Mouse (Mus musculus) midbrain, embryonic 16.5 days (tissue): ENCODE results near the gene Dnajb5. TPM values are rescaled to one million over a fixed set of nuclear protein-coding genes. Genes with fewer than 3 reads are reported as not detected.

Experiments
- ATAC-seq: fragments of 200-750 bp; cut with Nextera tagmentation; 2 replicates; pipeline ENCODE4 v1.8.0; 2017; ENCODE audit warnings: moderate TSS enrichment
- H3K27ac ChIP-seq: fragments of 300-500 bp; sonication (generic); 2 replicates; pipeline ENCODE4 v1.5.1; 2014; ENCODE audit warnings: mild to moderate bottlenecking, low read length, mixed read lengths
- H3K27me3 ChIP-seq: fragments of 300-500 bp; sonication (generic); 2 replicates; pipeline ENCODE4 v1.6.1; 2014; ENCODE audit warnings: low read depth, low read length, mixed read lengths; ENCODE audit not compliant: control insufficient read depth, insufficient read depth
- H3K36me3 ChIP-seq: fragments of 300-500 bp; sonication (generic); 2 replicates; pipeline ENCODE4 v1.6.1; 2014; ENCODE audit warnings: mild to moderate bottlenecking, low read length, moderate library complexity, mixed read lengths; ENCODE audit not compliant: control insufficient read depth, insufficient read depth
- H3K4me1 ChIP-seq: fragments of 300-500 bp; sonication (generic); 2 replicates; pipeline ENCODE4 v1.6.1; 2014; ENCODE audit warnings: mild to moderate bottlenecking, low read length, mixed read lengths; ENCODE audit not compliant: control insufficient read depth, insufficient read depth
- H3K4me2 ChIP-seq: fragments of 300-500 bp; sonication (generic); 2 replicates; pipeline ENCODE4 v1.6.1; 2014; ENCODE audit warnings: mild to moderate bottlenecking, low read length, mixed read lengths
- H3K4me3 ChIP-seq: fragments of 300-500 bp; sonication (generic); 2 replicates; pipeline ENCODE4 v1.5.1; 2014; ENCODE audit warnings: low read depth, mild to moderate bottlenecking, low read length, moderate library complexity, mixed read lengths
- H3K9ac ChIP-seq: fragments of 300-500 bp; sonication (generic); 2 replicates; pipeline ENCODE4 v1.6.1; 2014; ENCODE audit warnings: low read depth, low read length, mixed read lengths
- H3K9me3 ChIP-seq: fragments of 300-500 bp; sonication (generic); replicated peaks from 2 replicates; pipeline ENCODE4 v1.6.1; 2014; ENCODE audit warnings: mild to moderate bottlenecking, low read length, mixed read lengths; ENCODE audit not compliant: control insufficient read depth, poor library complexity, severe bottlenecking
- WGBS: fragments of 180-500 bp; shearing (Covaris S2); extraction: QIAGEN DNeasy Blood & Tissue Kit; methylation state at CpG from one replicate; pipeline ENCODE4 v1.1.7; 2014; 5-methylcytosine and 5-hydroxymethylcytosine counted together
- polyA plus RNA-seq: library from polyadenylated mRNA; unstranded; fragments of >200 nt; fragmentation: Nextera tagmentation; extraction: Ambion mirVana; gene quantifications from 2 replicates; pipeline ENCODE4 v1.2.1, GENCODE M21; 2015

The Dnajb5 gene
- polyA plus RNA-seq, 1 experiment from 2014 or later: 53.8 TPM

- peaks cover 39% of the 10 kb centered on the region for H3K4me1 ChIP-seq
These were observed 5.6 kb downstream of the Dnajb5 start for GRCm38 (mm10) chr4:42955200-42955599.

GRCm38 (mm10) chr4:42956581-42956980, 7.0 kb downstream of the Dnajb5 start:
- Histone ChIP-seq H3K4me2 (no peak overlapping the region), H3K27ac (no peak overlapping the region), H3K9me3 (no peaks in the 10 kb centered on the region), H3K4me1 (peaks cover 35% of the 10 kb centered on the region), H3K9ac (no peak overlapping the region), H3K27me3 (no peaks in the 10 kb centered on the region), H3K4me3 (no peak overlapping the region), H3K36me3 (peaks cover 12% of the 10 kb centered on the region)
- 93% methylated on average over 17 of the region's 17 CpGs for WGBS
- no peak for ATAC-seq

More at GRCm38 (mm10) chr4:42955200-42955599, 5.6 kb downstream of the Dnajb5 start:
- ATAC-seq: no peak
- 88% methylated on average over 3 of the region's 3 CpGs for WGBS
- Histone ChIP-seq H3K4me2 (no peak overlapping the region), H3K9me3 (no peaks in the 10 kb centered on the region), H3K4me3 (no peak overlapping the region), H3K27me3 (no peaks in the 10 kb centered on the region), H3K9ac (no peak overlapping the region), H3K36me3 (peaks cover 12% of the 10 kb centered on the region), H3K27ac (no peak overlapping the region)

GRCm38 (mm10) chr4:42957306-42957705, 7.7 kb downstream of the Dnajb5 start:
- Histone ChIP-seq H3K27me3 (no peaks in the 10 kb centered on the region), H3K27ac (no peak overlapping the region), H3K9ac (no peak overlapping the region), H3K4me3 (no peak overlapping the region), H3K4me1 (peaks cover 27% of the 10 kb centered on the region), H3K36me3 (peaks cover 12% of the 10 kb centered on the region), H3K9me3 (no peaks in the 10 kb centered on the region), H3K4me2 (no peak overlapping the region)
- 59% methylated on average over 11 of the region's 11 CpGs for WGBS
- ATAC-seq: no peak

DNA sequence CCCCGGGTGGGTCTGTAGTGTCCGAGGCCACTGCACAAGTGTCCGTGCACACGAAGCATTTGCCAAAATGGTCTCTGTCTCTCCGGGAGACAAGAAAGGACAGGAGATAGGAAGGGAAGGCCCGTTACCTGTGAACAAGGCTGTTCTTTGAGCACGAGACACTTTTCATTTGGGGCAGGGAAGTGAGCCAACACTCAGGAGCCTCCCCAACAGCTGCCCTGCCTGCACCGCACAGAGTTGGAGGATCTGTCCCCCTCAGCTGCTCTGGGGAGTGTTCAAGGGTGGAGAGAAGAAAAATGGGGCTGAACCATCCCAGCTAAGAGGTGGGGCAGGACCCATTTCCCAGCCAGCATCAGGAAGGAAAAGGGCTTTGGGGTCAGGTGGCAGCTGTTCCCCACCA, 8.4 kb downstream of the Dnajb5 start:
- Histone ChIP-seq H3K36me3 (peaks cover 12% of the 10 kb centered on the region), H3K4me3 (no peak overlapping the region), H3K4me2 (no peak overlapping the region), H3K9me3 (no peaks in the 10 kb centered on the region), H3K27me3 (no peaks in the 10 kb centered on the region), H3K4me1 (peaks cover 21% of the 10 kb centered on the region), H3K27ac (no peak overlapping the region), H3K9ac (no peak overlapping the region)
- 91% methylated on average over 8 of the region's 8 CpGs for WGBS
- no peak for ATAC-seq

DNA sequence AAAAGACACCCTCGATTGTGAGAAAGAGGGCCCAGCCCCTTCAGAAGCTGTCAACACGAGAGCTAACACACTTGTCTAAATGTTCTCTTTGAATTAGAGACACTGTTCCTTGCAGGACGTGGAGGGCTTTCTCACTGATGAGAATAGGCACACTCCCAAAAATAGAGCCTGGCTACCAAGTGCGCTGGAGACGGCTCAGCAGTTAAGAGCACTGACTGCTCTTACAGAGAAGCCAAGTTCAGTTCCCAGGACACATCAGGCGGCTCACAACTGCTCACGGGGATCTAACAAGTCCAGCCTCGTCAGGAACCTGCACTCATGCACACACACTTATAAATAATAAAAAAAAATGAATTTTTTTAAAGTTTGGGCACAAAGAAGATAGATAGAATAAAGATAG, 9.3 kb downstream of the Dnajb5 start:
- H3K36me3 ChIP-seq: peaks cover 12% of the 10 kb centered on the region
- H3K4me1 ChIP-seq: peaks cover 11% of the 10 kb centered on the region
- 70% methylated on average over 8 of the region's 8 CpGs for WGBS
- H3K27ac ChIP-seq: no peak overlapping the region
- no peaks in the 10 kb centered on the region for H3K9me3 ChIP-seq
- no peak overlapping the region for H3K4me2 ChIP-seq
- H3K27me3 ChIP-seq: no peaks in the 10 kb centered on the region
- H3K4me3 ChIP-seq: no peak overlapping the region
- ATAC-seq: no peak
- no peak overlapping the region for H3K9ac ChIP-seq

- ATAC-seq: no peak
- 73% methylated on average over 4 of the region's 4 CpGs for WGBS
- Histone ChIP-seq H3K4me3 (no peak overlapping the region), H3K36me3 (peaks cover 12% of the 10 kb centered on the region), H3K9me3 (no peaks in the 10 kb centered on the region), H3K27me3 (no peaks in the 10 kb centered on the region), H3K4me1 (peaks cover 7% of the 10 kb centered on the region), H3K27ac (no peak overlapping the region), H3K9ac (no peak overlapping the region), H3K4me2 (no peak overlapping the region)
These were observed 9.8 kb downstream of the Dnajb5 start for GRCm38 (mm10) chr4:42959382-42959781.

GRCm38 (mm10) chr4:42961592-42961991, 12.0 kb downstream of the Dnajb5 start:
- ATAC-seq: no peak
- Histone ChIP-seq H3K27ac (no peak overlapping the region), H3K9ac (no peak overlapping the region), H3K36me3 (peaks cover 11% of the 10 kb centered on the region), H3K4me2 (no peak overlapping the region), H3K4me3 (no peak overlapping the region), H3K27me3 (no peaks in the 10 kb centered on the region), H3K4me1 (peaks cover 4% of the 10 kb centered on the region; the same call in 1 of the 2 replicates), H3K9me3 (no peaks in the 10 kb centered on the region)
- 30% methylated on average over 4 of the region's 4 CpGs for WGBS

GRCm38 (mm10) chr4:42963480-42963879, 13.9 kb downstream of the Dnajb5 start:
- ATAC-seq: no peak
- Histone ChIP-seq H3K9ac (no peak overlapping the region), H3K27me3 (no peaks in the 10 kb centered on the region), H3K4me2 (no peak overlapping the region), H3K4me1 (peaks cover 4% of the 10 kb centered on the region; the same call in 1 of the 2 replicates), H3K4me3 (no peak overlapping the region), H3K9me3 (no peaks in the 10 kb centered on the region), H3K27ac (no peak overlapping the region), H3K36me3 (no peaks in the 10 kb centered on the region)
- 96% methylated on average over 2 of the region's 2 CpGs for WGBS

- peak overlapping the region; percentile 31 for H3K4me2 ChIP-seq
- no peaks in the 10 kb centered on the region for H3K27me3 ChIP-seq
- peaks cover 4% of the 10 kb centered on the region; the same call in 1 of the 2 replicates for H3K4me1 ChIP-seq
- H3K4me3 ChIP-seq: no peak overlapping the region
- no peaks in the 10 kb centered on the region for H3K9me3 ChIP-seq
- 13% methylated on average over 12 of the region's 12 CpGs for WGBS
- no peak overlapping the region for H3K9ac ChIP-seq
- peak; percentile 44; the same call in 1 of the 2 replicates for ATAC-seq
- H3K36me3 ChIP-seq: no peaks in the 10 kb centered on the region
- H3K27ac ChIP-seq: no peak overlapping the region
These were observed 15.6 kb downstream of the Dnajb5 start for GRCm38 (mm10) chr4:42965039-42965719.
